Mouse (Mus musculus) layer of hippocampus, postnatal 36 days (tissue): ENCODE results near the gene Ablim1. TPM values are rescaled to one million over a fixed set of nuclear protein-coding genes. Genes with fewer than 3 reads are reported as not detected.

Source experiments
- DNase-seq, 2 experiments: peaks; one replicate each; pipeline ENCODE4 v3.0.0; 2022
- total RNA-seq, 2 experiments: library from RNA; stranded (reverse); gene quantifications; 2 replicates each; pipeline ENCODE4 v1.2.3; 2021

Ablim1 gene
- total RNA-seq, 2 experiments from 2014 or later = 73.6 to 81.1 TPM

- DNase-seq = peak; percentile 69 to 71
Observed at GRCm38 (mm10) chr19:57118785-57119565, 195.7 kb downstream of the Ablim1 start.

- DNase-seq = no peak
Observed at GRCm38 (mm10) chr19:57117751-57118150, 197.0 kb downstream of the Ablim1 start.

- no peak for DNase-seq
Observed at GRCm38 (mm10) chr19:57116871-57117501, 197.7 kb downstream of the Ablim1 start.

DNA sequence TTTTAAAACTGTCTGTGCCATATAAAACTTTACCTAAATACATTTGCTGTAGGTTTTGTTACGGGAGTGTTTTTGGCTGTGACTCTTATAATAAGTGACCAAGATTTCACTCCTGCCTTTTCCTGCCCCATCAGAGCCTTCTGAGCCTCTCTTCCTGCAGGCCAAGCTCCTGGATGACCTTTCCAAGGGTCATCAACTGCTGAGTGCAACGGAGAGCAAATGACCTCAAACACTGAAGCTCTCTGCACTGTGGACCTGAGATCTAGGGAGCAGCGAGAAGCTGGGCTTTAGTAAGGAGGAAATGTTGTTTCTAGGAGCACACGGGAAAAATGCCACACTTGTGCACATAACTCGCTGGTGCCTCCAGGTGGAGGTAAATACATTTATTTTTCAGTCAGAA, 199.0 kb downstream of the Ablim1 start:
- no peak for DNase-seq

DNA sequence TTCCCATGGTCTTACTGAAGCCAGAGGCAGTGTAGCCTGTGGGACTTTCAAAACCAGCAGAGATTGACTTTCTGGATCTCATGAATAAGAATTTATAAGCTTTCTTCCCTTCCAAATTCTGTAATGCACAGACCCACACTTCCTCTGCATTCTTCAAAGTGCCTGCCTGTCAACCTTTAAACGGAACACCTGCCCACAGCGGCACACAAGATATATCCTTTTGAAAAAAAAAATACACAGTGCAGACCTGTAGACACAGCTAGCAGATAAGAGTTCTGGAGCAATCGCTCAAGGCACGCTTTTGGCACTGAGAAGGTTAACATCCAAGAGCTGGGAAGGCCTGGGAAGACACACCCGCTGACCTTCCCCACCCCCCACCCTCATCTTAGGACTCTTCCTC, 199.8 kb downstream of the Ablim1 start:
- no peak for DNase-seq

DNA sequence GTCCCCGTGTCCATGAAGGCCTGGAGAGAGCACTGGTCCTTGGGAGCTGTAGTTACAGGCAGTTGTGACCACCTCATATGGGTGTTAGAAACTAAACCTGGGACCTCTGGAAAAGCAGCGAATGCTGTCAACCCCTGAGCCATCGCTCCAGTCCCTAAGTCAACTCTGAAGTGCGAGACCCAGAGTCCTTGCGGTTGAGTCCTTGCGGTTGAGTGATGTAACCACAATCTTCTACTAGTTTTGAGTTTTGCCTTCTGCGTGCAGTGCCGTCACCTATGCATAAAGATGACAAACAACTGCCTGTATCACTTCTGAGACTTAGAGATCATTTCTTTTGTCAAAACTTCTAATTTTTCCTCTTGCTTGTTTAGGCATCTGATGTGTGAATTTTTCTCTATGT, 200.7 kb downstream of the Ablim1 start:
- DNase-seq = no peak

GRCm38 (mm10) chr19:57112816-57113406, 201.8 kb downstream of the Ablim1 start:
- DNase-seq = no peak

DNA sequence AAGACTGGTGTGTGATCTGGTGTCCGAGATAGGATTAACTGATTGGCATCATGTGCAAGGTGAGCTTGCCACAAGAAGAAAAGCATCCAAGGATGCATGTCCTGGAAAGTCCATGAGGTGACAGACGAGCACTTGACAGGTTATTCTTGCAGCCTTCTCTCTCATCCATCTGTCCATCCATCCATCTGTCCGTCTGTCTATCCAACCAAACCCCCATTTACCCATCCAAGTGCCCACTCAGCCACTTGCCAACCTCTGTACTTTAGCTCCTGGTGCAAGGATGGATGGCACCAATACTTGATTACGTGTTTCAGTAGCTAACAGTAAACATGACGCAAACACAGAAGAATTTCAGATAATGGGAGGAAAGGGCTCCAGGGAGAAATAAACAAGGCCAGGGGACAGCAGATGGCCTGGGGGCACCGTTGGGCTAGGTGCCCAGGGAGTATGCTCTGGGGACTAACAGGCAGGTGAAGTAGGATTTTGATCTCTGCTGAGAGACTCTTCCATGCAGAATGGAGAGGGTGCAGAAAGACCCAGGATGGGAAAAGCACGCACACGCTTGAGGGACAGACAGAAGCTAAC, 202.4 kb downstream of the Ablim1 start:
- DNase-seq = no peak

- no peak for DNase-seq
Observed at GRCm38 (mm10) chr19:57111301-57111700, 203.4 kb downstream of the Ablim1 start.

GRCm38 (mm10) chr19:57109620-57110019, 205.1 kb downstream of the Ablim1 start:
- no peak for DNase-seq

DNA sequence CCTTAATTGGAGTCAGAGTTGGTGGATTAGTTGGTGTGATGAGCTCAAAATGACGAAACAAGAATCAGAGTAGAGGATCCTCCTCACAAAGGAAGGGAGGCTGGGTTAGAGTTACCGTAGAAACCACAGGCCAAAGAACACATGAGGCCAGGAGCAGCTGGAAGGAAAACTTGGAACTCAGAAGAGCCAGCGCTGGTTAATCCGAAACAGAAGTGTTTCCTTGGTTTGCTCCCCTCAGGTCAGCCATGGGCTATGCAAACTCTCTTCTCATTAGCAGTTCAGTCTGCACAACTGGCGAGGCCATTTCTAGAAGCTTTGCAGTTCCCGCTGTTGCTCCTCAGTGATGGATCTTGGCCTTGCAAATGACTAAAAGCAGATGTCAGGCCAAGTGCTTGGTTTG, 208.2 kb downstream of the Ablim1 start:
- DNase-seq = no peak

- DNase-seq = no peak
Observed at GRCm38 (mm10) chr19:57106031-57106430, 208.7 kb downstream of the Ablim1 start.

- DNase-seq = no peak
Observed at GRCm38 (mm10) chr19:57105156-57105555, 209.6 kb downstream of the Ablim1 start.

- no peak for DNase-seq
Observed at GRCm38 (mm10) chr19:57104171-57104748, 210.5 kb downstream of the Ablim1 start.

DNA sequence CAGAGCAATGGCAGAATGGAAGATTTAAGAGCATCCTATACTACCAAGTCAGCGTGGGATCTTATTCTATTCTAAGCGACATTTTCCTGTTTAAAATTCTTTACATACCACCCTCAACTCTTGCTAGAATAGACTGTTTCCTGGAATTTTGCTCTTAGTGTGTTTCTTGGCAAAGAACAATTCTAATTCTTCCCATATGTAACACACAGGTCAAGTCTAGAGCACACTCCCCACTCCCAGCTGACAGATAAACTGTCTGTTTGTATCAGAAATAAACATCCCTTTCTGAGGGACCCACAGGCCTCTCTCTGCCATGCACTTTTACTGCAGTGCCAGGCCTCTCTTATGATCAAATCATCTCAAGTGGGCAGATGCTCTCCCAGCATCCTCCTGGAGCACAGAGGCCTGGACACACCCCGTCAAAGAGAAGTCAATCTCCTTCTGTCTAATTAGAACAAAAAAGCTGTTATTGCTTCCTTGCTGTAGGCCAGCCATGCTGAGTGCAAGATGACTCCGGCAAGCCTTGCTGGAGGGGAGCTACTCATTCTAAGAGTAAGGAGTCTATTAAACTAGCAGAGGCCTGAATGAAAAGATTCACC, 211.3 kb downstream of the Ablim1 start:
- no peak for DNase-seq

GRCm38 (mm10) chr19:57101986-57102385, 212.7 kb downstream of the Ablim1 start:
- no peak for DNase-seq

- DNase-seq = no peak
Observed at GRCm38 (mm10) chr19:57100753-57101446, 213.8 kb downstream of the Ablim1 start.

DNA sequence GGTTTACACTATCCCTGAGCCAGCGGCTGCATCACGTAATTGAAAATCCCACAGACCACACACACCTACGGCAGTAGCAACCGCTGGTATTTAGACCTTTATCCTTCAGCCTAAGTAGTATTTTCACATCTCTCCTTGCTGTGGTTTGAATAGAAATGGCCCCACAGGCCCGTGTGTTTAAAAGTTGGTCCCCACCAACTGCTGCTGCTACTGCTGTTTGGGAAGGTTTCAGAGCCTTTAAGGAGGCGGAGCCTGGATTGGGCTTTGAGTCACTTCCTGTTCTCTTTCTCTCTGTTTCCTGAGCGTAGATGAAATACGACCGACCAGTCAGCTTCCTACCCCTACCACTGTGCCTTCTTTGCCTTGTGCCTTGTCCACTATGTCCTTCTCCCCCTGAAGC, 214.7 kb downstream of the Ablim1 start:
- no peak for DNase-seq

DNA sequence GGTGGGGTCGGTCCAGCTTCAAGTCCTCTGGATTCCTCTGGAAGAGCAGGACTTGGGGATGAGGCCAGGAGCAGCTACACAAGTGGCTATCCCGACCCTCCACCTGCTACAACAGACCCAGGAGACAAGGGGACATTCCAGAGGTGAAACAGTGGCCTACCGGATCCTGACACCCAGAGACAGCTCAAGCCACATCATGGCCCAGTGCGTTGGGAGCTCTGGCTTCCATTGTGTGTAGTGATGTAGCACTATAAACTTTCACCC, 215.7 kb downstream of the Ablim1 start:
- no peak for DNase-seq

GRCm38 (mm10) chr19:57098241-57099093, 216.3 kb downstream of the Ablim1 start:
- peak; percentile 38 to 49 for DNase-seq

- no peak for DNase-seq
Observed at GRCm38 (mm10) chr19:57095340-57095739, 219.4 kb downstream of the Ablim1 start.
